Mouse (Mus musculus) macrophage (primary cell): ENCODE results near the gene Inpp5a. TPM values are rescaled to one million over a fixed set of nuclear protein-coding genes. Genes with fewer than 3 reads are reported as not detected.

ENCODE experiments used
- H3K27ac ChIP-seq: fragments of 350-480 bp; formaldehyde crosslinking; 2 replicates; pipeline ENCODE4 v1.9.0; 2021
- H3K36me3 ChIP-seq: fragments of 350-480 bp; formaldehyde crosslinking; 2 replicates; pipeline ENCODE4 v1.9.0; 2021; ENCODE audit errors: inconsistent target
- H3K4me3 ChIP-seq: fragments of 350-480 bp; formaldehyde crosslinking; 2 replicates; pipeline ENCODE4 v1.9.0; 2021; ENCODE audit errors: inconsistent target
- H3K79me2 ChIP-seq: fragments of 350-480 bp; formaldehyde crosslinking; 2 replicates; pipeline ENCODE4 v1.9.0; 2021; ENCODE audit errors: inconsistent target
- WGBS: methylation state at CpG from one replicate; pipeline ENCODE4 v1.1.7; 2026; ENCODE audit warnings: inconsistent platforms; ENCODE audit not compliant: missing documents; 5-methylcytosine and 5-hydroxymethylcytosine counted together
- polyA plus RNA-seq: library from polyadenylated mRNA; stranded (reverse); fragments of 250-400 nt; gene quantifications from 3 replicates; pipeline ENCODE4 v1.2.4, GENCODE M21; 2018; ENCODE audit warnings: inconsistent platforms

Inpp5a gene
- polyA plus RNA-seq, 1 experiment from 2014 or later: 13.1 TPM

DNA sequence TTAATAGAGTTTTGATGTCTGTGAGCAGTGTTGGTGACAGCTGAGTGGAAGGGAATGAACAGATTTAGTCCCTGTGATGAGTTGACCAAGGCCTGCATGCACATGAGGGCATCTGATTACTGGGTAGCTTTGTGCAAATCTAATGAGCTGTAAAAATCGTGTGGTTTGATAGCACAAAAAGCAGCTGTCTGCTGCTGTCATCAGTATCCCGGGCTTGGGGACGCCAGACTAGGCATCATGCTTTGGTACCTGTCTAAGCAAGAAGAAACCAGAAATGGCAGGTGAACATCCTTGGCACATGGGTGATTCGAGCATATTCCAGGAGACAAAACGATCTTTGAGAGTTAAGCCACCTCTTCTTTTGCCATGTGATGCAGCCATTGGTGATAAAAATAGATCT, 167.4 kb downstream of the Inpp5a start:
- Histone ChIP-seq H3K4me3 (no peak overlapping the region), H3K27ac (no peak overlapping the region), H3K36me3 (no peaks in the 10 kb centered on the region), H3K79me2 (no peaks in the 10 kb centered on the region)
- WGBS: 96% methylated on average over 5 of the region's 5 CpGs

DNA sequence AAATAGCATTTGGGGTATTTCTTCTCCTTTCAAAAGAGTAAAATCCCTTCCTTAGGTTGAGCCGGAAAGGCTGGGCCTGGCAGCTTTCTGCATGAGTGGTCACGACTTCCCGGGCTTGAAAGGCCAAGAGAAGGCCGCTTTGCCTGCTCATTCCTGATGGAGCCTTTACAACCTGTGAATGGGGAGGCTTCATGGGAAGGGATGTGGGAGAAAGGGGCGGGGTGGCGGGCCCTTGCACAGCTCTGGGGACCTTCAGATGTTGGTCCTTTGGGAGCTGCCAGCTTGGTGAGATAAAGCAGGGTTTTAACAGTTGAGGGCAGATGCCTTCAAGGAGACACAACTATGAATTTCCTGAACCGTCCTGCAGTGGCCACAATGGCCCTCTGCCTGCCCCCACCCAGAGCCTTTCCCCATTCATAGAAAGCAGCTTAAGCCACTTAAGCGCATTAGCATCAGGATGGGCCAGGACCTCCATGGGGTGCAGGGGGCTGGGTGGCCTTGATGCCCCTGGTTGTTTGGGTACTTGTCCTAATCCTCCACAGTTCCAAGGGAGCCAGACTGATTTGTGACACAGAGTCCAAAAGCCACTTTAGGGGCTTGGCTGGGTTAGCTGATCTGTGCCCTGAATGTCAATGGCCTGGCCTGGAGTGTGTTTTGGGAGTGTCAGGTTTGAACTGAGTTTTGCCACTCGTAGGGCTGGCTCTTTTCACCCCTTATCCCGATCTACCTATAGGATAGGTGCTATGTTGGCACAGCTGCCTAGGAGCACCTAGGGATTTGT, 168.0 kb downstream of the Inpp5a start:
- Histone ChIP-seq H3K79me2 (no peaks in the 10 kb centered on the region), H3K27ac (no peak overlapping the region), H3K4me3 (no peak overlapping the region), H3K36me3 (no peaks in the 10 kb centered on the region)
- WGBS: 98% methylated on average over 10 of the region's 10 CpGs

GRCm38 (mm10) chr7:139559659-139560058, 170.8 kb downstream of the Inpp5a start:
- no peak overlapping the region for H3K4me3 ChIP-seq
- H3K36me3 ChIP-seq: no peaks in the 10 kb centered on the region
- H3K79me2 ChIP-seq: no peaks in the 10 kb centered on the region
- WGBS: 93% methylated on average over 10 of the region's 10 CpGs
- H3K27ac ChIP-seq: no peak overlapping the region

- 87% methylated on average over 4 of the region's 4 CpGs for WGBS
- Histone ChIP-seq H3K27ac (no peak overlapping the region), H3K36me3 (no peaks in the 10 kb centered on the region), H3K4me3 (no peak overlapping the region), H3K79me2 (no peaks in the 10 kb centered on the region)
Measured at GRCm38 (mm10) chr7:139563425-139563824, 174.5 kb downstream of the Inpp5a start.

DNA sequence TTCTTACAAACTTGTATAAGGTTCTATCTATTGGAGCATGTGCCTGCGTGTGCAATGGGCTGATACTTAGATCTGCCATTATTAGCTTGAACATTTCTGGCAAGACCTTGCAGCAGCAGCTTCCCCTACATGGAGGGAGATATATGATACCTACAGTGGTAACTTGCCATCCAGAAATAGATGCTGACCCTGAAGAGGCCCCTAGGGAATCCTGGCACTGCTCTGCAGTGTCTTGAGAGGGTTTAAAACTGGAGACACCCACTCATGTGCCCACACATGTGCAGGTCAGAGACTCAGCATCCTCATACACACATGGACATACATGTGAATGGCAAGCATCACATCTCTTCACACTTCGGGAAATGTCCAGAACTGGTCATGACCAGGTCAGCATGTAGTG, 175.3 kb downstream of the Inpp5a start:
- no peak overlapping the region for H3K4me3 ChIP-seq
- 100% methylated on average over 2 of the region's 2 CpGs for WGBS
- H3K36me3 ChIP-seq: no peaks in the 10 kb centered on the region

GRCm38 (mm10) chr7:139565998-139566397, 177.1 kb downstream of the Inpp5a start:
- no peaks in the 10 kb centered on the region for H3K79me2 ChIP-seq
- H3K4me3 ChIP-seq: no peak overlapping the region
- 69% methylated on average over 6 of the region's 6 CpGs for WGBS
- no peaks in the 10 kb centered on the region for H3K36me3 ChIP-seq
- H3K27ac ChIP-seq: no peak overlapping the region

More for the DNA sequence above, 175.3 kb downstream of the Inpp5a start:
- no peaks in the 10 kb centered on the region for H3K79me2 ChIP-seq
- no peak overlapping the region for H3K27ac ChIP-seq

DNA sequence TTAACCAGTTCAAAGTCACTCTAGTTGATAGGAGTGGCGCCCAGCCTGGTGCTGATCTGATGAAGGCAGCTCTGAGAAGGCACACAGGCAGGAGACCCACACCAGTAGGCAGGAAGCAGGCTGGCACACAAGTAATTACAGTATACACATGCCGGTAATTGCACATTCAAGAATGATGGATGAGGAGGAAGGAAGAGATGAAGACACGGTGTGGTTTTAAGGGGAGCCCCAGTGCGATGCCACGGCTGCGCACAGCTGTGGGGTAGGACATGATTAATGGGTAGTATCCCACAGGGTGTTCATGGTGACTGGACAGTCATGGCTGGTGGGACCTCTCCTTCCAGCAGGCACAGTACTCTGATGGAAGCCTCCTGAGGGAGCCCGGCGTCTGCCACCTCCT, 177.6 kb downstream of the Inpp5a start:
- no peaks in the 10 kb centered on the region for H3K79me2 ChIP-seq
- H3K36me3 ChIP-seq: no peaks in the 10 kb centered on the region
- 14% methylated on average over 8 of the region's 8 CpGs for WGBS
- no peak overlapping the region for H3K27ac ChIP-seq
- H3K4me3 ChIP-seq: no peak overlapping the region

DNA sequence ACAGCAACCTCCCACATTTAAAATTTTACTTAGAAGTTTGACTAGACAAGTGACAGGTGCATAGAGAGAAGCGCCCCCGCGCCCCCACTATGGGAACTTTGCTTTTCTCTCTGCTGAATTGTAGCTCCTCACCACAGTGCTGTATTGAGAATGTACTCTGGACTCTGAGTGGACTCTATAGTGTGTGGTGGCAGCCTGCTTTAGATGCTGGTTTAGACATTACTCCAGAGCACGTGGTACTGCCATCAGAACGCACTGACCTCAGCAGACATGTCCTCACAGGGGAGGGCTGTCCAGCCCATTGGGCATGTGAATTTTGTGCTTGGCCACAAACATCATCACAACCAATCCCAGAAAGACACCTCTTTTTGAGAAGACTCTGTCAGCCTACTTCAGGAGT, 181.9 kb downstream of the Inpp5a start:
- 97% methylated on average over 5 of the region's 5 CpGs for WGBS
- H3K27ac ChIP-seq: no peak overlapping the region
- H3K4me3 ChIP-seq: no peak overlapping the region
- no peaks in the 10 kb centered on the region for H3K79me2 ChIP-seq
- H3K36me3 ChIP-seq: no peaks in the 10 kb centered on the region

GRCm38 (mm10) chr7:139572665-139573064, 183.8 kb downstream of the Inpp5a start:
- H3K36me3 ChIP-seq: no peaks in the 10 kb centered on the region
- 93% methylated on average over 3 of the region's 3 CpGs for WGBS
- H3K79me2 ChIP-seq: no peaks in the 10 kb centered on the region
- H3K4me3 ChIP-seq: no peak overlapping the region
- no peak overlapping the region for H3K27ac ChIP-seq

DNA sequence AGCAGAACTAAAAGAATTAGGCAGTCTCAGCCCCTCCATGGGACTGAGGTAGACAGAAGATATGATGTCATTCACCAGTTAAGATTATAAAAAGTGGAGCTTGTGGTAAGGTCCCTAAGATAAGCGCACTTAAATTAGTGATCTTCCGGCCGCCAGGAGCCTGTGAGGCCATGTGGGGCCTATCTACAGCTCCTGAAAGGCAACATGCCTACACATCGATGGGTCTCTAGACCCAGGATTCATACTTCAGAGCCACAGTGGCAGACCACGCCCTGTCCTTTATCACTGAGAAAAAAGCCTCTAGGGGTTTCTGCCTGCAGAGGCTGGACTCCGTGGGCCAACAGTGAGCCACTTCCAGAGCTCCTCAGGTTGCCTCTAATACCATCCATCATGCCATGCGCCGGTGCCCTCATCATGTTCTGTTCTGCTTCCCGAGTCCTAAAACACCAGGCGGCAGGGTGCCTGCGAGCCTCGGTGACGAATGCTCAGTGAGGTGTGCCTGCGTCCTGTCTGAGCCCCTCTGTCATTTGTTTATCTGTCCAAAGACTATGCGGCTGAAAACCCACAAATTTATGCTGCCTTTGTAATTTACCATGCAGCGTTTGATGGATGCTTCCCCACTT, 187.3 kb downstream of the Inpp5a start:
- Histone ChIP-seq H3K79me2 (no peaks in the 10 kb centered on the region), H3K4me3 (no peak overlapping the region), H3K36me3 (no peaks in the 10 kb centered on the region), H3K27ac (no peak overlapping the region)
- 95% methylated on average over 16 of the region's 16 CpGs for WGBS

DNA sequence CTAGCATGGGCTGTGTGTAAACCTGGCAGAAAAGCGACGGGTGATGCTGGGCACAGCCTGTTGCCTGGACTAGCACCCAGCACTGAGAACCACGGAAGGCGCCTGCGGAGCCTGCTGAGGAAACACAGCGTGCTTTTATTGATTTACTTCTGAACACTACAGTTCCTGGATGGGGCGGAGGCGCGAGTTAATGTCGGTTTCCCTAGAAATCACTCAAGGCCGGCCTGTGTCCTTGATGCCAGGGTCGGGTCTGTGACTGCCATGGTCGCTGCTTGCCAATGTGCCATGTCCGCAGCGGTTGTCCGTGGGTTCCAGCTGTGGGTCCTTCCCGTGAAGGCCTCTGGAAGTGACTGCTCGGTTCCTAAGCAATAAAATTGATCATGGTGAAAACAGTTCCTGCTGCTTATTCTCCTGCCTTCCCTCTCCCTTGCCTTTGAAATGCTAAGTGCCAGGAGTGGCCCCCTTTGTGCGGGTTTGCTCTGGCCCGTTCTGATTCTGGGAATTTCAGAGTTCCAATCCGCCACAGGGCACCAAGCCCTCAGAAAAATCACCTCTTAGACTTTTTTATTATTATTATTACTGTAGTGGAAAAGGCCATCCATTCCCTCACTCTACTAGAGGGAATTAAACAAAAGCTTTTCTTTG, 190.5 kb downstream of the Inpp5a start:
- Histone ChIP-seq H3K27ac (no peak overlapping the region), H3K36me3 (no peaks in the 10 kb centered on the region), H3K4me3 (no peak overlapping the region), H3K79me2 (no peaks in the 10 kb centered on the region)
- 91% methylated on average over 20 of the region's 21 CpGs for WGBS

DNA sequence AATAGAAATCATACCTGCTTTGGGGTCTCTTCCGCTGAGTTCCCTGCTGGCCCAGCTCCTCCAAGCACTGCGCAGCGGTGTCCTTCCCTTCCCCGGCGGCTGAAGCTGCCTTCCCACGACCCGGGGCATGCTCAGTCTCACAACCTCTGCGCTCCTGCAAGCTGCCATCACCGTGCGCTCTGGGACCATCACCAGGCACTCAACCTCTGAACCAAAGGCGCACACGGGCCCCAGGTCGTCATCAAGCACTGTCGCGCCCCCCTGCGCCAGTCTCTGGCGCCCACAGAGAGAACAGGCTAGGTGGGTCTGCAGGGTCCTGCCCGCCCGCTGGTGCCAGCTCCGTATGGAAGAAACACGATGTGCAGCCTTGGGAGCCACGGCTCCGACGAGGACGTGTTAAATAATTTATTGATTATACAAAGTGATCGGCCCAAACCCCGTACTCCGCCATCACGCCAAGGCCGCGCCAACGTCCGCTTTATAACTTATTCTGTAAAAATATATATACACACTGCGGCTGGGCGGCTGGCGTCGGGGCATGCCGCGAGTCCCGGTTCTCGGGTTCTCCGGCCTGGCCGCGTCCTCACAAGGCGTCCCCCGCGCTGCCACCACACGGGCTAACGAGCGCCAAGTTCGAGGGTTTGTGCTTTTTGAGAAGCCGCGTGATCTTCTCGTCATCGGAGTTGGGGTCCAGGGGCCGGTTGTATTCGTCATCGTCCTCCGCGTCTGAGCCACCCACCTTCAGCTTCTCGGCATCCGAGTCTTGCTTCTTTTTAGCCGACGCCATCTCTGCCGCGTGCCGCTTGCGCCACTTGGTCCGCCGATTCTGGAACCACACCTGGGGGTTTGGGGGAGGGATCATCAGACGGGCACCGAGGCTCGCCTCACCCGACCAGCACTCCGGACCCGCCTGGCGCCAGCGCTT, 192.2 kb downstream of the Inpp5a start:
- Histone ChIP-seq H3K79me2 (no peaks in the 10 kb centered on the region), H3K4me3 (no peak overlapping the region), H3K36me3 (no peaks in the 10 kb centered on the region), H3K27ac (no peak overlapping the region)
- 7% methylated on average over 72 of the region's 78 CpGs for WGBS

DNA sequence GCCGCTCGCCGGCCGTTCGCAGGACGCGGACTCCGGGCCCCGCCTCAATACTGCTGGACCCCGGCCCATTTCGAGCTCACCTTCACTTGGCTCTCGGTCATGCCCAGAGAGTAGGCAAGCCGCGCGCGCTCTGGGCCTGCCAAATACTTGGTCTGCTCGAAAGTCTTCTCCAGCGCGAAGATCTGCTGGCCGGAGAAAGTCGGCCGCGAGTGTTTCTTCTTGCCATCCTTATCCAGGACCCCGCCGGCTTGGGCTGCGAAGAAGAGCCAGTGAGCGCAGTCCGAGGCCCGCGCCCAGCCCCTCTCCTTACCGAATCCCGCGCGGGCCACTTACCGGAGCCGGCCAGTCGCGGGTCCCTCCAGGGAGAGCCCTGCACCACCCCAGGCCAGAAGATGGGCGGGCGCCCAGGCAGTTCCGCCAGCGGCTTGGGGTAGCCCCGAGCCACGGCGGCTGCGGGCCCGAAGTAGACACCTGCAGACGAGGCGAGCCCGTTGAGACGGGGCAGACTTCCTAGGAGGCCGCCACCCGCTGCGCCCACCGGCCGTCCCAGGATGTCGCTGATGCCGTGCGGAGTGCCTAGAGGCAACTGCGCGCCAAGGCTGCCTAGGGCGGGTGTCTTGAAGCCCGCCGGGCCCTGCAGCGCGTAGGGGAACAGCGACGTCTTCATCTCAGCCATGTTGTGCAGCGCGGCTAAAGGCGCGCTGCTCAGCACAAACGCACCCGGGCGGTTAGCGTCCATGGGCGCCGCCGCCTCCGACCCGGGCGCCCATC, 193.1 kb downstream of the Inpp5a start:
- Histone ChIP-seq H3K79me2 (no peaks in the 10 kb centered on the region), H3K36me3 (no peaks in the 10 kb centered on the region), H3K4me3 (no peak overlapping the region), H3K27ac (no peak overlapping the region)
- WGBS: 6% methylated on average over 73 of the region's 82 CpGs

DNA sequence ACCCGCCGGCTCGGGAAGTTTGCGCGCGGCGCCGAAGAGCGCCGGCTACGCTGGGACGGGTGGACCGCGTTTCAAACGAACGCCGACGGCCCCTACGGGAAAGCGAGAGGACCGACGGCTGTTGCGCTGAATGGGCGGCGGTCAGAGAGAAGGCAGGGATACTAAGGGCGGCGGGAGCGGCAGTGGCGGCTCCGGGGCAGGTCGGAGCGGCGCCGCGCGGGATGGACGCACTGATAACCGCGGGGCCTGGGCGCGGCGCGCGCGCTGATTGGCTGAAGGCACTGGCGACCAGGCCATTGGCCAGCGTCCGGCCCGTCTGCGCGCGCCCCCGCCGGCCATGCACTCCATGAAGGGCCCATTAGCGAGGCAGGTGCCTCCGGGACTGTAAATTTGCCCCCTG, 193.7 kb downstream of the Inpp5a start, which contains the start of gene Nkx6-2:
Gene Nkx6-2, minus strand, starts transcription at position 203 of the 400 bp plus-strand sequence.
- Histone ChIP-seq H3K79me2 (no peaks in the 10 kb centered on the region), H3K27ac (no peak within 1 kb of the TSS), H3K36me3 (no peaks in the 10 kb centered on the region), H3K4me3 (no peak within 1 kb of the TSS)
- WGBS: 2% methylated on average over 46 of the region's 56 CpGs
